Mouse (Mus musculus): ENCODE data around the gene Tmem265. TPM values are rescaled to one million over a fixed set of nuclear protein-coding genes. Genes with fewer than 3 reads are reported as not detected.

Tmem265 gene
- polyA plus RNA-seq, 1 experiment, result 4.8 TPM

- Histone ChIP-seq H3K27me3 (ENCODE audit: control insufficient read depth, insufficient read depth, low read length) (0 out of 2 replicates have a peak, but pooled peaks cover 3% of the 10 kb centered on the region), H3K27ac (ENCODE audit: insufficient read depth, low read length) (no peak overlapping the region), H3K36me3 (ENCODE audit: control insufficient read depth, insufficient read depth, low read length) (peaks cover 11% of the 10 kb centered on the region), H3K4me3 (ENCODE audit: extremely low read depth, insufficient read depth, insufficient read length) (no peak overlapping the region), H3K4me1 (ENCODE audit: control insufficient read depth, insufficient read depth, insufficient read length) (peaks cover 7% of the 10 kb centered on the region)
- TF ChIP-seq POLR2A (IDR thresholded peaks at IDR 0.05; ENCODE audit: low read depth, low read length) (no peak), CTCF (IDR thresholded peaks at IDR 0.05; ENCODE audit: extremely low read depth, insufficient read depth, insufficient read length, insufficient replicate concordance) (no peak)
- no peak for DNase-seq (ENCODE audit: low read depth in 1 of 2, low spot score in 2 of 2)
- 97% methylated on average over 26 of the region's 26 CpGs for WGBS
These were observed 50.4 kb downstream of the Tmem265 start for GRCm38 (mm10) chr7:127611561-127611960.

GRCm38 (mm10) chr7:127613501-127613900, 52.3 kb downstream of the Tmem265 start:
- H3K4me1 ChIP-seq (ENCODE audit: control insufficient read depth, insufficient read depth, insufficient read length), result peaks cover 7% of the 10 kb centered on the region
- peaks cover 11% of the 10 kb centered on the region for H3K36me3 ChIP-seq (ENCODE audit: control insufficient read depth, insufficient read depth, low read length)
- DNase-seq (ENCODE audit: low read depth in 1 of 2, low spot score in 2 of 2), result no peak
- no peak overlapping the region for H3K4me3 ChIP-seq (ENCODE audit: extremely low read depth, insufficient read depth, insufficient read length)
- no peak for TF ChIP-seq POLR2A (IDR thresholded peaks at IDR 0.05; ENCODE audit: low read depth, low read length)
- no peak for TF ChIP-seq CTCF (IDR thresholded peaks at IDR 0.05; ENCODE audit: extremely low read depth, insufficient read depth, insufficient read length, insufficient replicate concordance)
- H3K27me3 ChIP-seq (ENCODE audit: control insufficient read depth, insufficient read depth, low read length), result 0 out of 2 replicates have a peak, but pooled peaks cover 3% of the 10 kb centered on the region
- H3K27ac ChIP-seq (ENCODE audit: insufficient read depth, low read length), result no peak overlapping the region
- WGBS, result 93% methylated on average over 8 of the region's 8 CpGs

DNA sequence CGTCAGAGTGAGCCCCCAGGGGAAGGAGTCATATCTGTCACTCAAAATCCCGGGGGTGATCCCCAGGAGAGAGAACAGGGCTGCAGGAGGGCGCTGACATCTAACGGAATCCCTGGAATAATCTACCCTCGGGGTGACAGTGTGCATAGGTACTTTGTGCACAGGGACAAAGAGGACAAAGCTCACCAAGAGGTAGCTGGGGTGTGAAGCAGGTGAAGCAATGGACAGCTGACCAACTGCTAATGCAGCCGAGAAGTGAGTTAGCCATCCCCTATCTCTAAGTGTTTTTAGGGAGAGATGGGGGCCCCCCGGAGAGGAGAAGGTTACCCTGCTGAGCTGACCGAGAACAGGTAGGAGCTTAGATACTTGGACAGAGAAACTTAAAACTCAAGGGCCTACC, 52.9 kb downstream of the Tmem265 start:
- 0 out of 2 replicates have a peak, but pooled peaks cover 3% of the 10 kb centered on the region for H3K27me3 ChIP-seq (ENCODE audit: control insufficient read depth, insufficient read depth, low read length)
- H3K27ac ChIP-seq (ENCODE audit: insufficient read depth, low read length), result no peak overlapping the region
- DNase-seq (ENCODE audit: low read depth in 1 of 2, low spot score in 2 of 2), result no peak
- 45% methylated on average over 8 of the region's 8 CpGs for WGBS
- no peak for TF ChIP-seq CTCF (IDR thresholded peaks at IDR 0.05; ENCODE audit: extremely low read depth, insufficient read depth, insufficient read length, insufficient replicate concordance)
- TF ChIP-seq POLR2A (IDR thresholded peaks at IDR 0.05; ENCODE audit: low read depth, low read length), result no peak
- peaks cover 7% of the 10 kb centered on the region for H3K4me1 ChIP-seq (ENCODE audit: control insufficient read depth, insufficient read depth, insufficient read length)
- peak overlapping the region; percentile 85; the same call in 1 of the 2 replicates for H3K4me3 ChIP-seq (ENCODE audit: extremely low read depth, insufficient read depth, insufficient read length)
- peaks cover 11% of the 10 kb centered on the region for H3K36me3 ChIP-seq (ENCODE audit: control insufficient read depth, insufficient read depth, low read length)

GRCm38 (mm10) chr7:127614511-127614890, 53.3 kb downstream of the Tmem265 start:
- 2% methylated on average over 43 of the region's 44 CpGs for WGBS
- TF ChIP-seq CTCF (IDR thresholded peaks at IDR 0.05; ENCODE audit: extremely low read depth, insufficient read depth, insufficient read length, insufficient replicate concordance), result no peak
- no peak for TF ChIP-seq POLR2A (IDR thresholded peaks at IDR 0.05; ENCODE audit: low read depth, low read length)
- Histone ChIP-seq H3K27me3 (ENCODE audit: control insufficient read depth, insufficient read depth, low read length) (0 out of 2 replicates have a peak, but pooled peaks cover 3% of the 10 kb centered on the region), H3K27ac (ENCODE audit: insufficient read depth, low read length) (no peak overlapping the region), H3K4me1 (ENCODE audit: control insufficient read depth, insufficient read depth, insufficient read length) (peaks cover 7% of the 10 kb centered on the region), H3K36me3 (ENCODE audit: control insufficient read depth, insufficient read depth, low read length) (peaks cover 11% of the 10 kb centered on the region), H3K4me3 (ENCODE audit: extremely low read depth, insufficient read depth, insufficient read length) (peak overlapping the region; percentile 85)
- peak in 1 of 2 experiments; percentile 31 for DNase-seq (ENCODE audit: low read depth in 1 of 2, low spot score in 2 of 2)

DNA sequence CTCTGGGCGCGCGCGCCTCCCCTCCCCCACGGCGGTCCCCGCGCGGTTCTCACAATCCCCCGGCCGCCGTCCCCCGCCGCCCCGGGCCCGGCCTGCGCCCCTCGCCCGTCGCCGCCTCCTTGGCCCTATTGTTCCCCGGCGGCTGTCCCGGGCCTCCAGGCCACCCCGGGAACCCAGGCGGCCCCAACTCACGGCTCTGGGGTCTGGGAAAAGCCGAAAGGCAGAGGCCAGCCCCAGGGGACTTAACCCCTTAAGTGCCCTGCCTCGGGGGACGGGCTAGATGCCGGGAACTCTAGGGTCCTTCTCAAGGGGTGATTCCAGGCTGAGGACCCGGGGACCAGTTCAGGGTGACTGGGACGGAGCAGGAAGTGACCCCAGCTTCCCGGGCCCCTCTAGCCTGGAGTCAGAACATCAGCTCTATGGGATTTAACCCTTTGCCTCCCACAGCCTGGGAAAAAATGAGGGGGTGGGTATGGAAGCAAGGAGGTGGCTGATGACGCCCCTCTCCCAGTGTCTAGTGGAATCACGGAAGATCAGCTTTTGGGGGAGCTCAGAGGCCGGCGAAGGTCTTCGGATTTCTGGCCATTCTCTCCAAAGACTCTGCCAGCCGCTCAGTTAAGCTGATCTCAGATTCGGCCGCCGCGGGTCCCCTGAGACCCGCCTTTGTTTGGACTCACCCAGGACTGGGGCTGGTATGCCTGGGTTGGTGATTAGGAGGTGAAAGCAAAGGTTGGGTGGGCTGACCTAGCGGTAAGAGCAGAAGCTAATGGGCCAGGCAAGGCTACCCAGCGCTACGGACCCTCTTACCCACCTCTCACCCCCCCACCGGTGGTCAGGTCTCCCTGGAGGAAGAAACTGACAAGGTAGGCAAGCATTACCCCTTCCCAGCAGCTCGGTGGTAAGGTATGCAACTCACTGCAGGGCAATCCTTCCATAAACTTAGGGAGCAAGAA, 54.0 kb downstream of the Tmem265 start, which contains the start of gene Zfp629:
Zfp629 (minus strand) TSS at position 907 of the 953 bp plus-strand sequence.
- 2% methylated on average over 46 of the region's 50 CpGs for WGBS
- TF ChIP-seq CTCF (IDR thresholded peaks at IDR 0.05; ENCODE audit: extremely low read depth, insufficient read depth, insufficient read length, insufficient replicate concordance), result no peak
- TF ChIP-seq POLR2A (IDR thresholded peaks at IDR 0.05; ENCODE audit: low read depth, low read length), result no peak

DNA sequence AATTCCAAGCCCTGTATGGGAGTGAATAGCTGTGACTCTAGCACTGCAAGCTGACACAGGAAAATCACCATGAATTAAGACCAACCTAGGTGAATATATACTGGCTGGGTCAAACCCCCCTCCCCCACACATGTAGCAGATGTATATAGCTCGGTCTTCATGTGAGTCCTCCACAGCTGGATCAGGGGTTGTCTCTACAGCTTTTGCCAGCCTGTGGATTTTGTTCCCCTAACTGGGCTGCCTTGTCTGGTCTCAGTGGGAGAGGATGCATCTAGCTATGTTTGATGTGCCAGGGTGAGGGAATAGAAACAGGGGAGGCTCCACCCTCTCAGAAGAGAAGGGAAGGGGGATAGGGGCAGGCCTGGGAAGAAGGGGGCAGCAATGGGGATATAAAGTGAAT, 55.1 kb downstream of the Tmem265 start:
- WGBS, result 61% methylated on average over 1 of the region's 1 CpGs
- H3K36me3 ChIP-seq (ENCODE audit: control insufficient read depth, insufficient read depth, low read length), result peaks cover 7% of the 10 kb centered on the region
- no peak for TF ChIP-seq POLR2A (IDR thresholded peaks at IDR 0.05; ENCODE audit: low read depth, low read length)
- no peak for TF ChIP-seq CTCF (IDR thresholded peaks at IDR 0.05; ENCODE audit: extremely low read depth, insufficient read depth, insufficient read length, insufficient replicate concordance)
- no peak for DNase-seq (ENCODE audit: low read depth in 1 of 2, low spot score in 2 of 2)
- no peak overlapping the region for H3K27ac ChIP-seq (ENCODE audit: insufficient read depth, low read length)
- peaks cover 7% of the 10 kb centered on the region for H3K4me1 ChIP-seq (ENCODE audit: control insufficient read depth, insufficient read depth, insufficient read length)
- H3K27me3 ChIP-seq (ENCODE audit: control insufficient read depth, insufficient read depth, low read length), result 0 out of 2 replicates have a peak, but pooled peaks cover 3% of the 10 kb centered on the region
- no peak overlapping the region for H3K4me3 ChIP-seq (ENCODE audit: extremely low read depth, insufficient read depth, insufficient read length)

More for the DNA sequence above, 54.0 kb downstream of the Tmem265 start, which contains the start of gene Zfp629:
- Histone ChIP-seq H3K36me3 (ENCODE audit: control insufficient read depth, insufficient read depth, low read length) (peaks cover 10% of the 10 kb centered on the region), H3K27ac (ENCODE audit: insufficient read depth, low read length) (0 out of 2 replicates have a peak within 1 kb of the TSS, but pooled peaks have one; percentile 15), H3K4me3 (ENCODE audit: extremely low read depth, insufficient read depth, insufficient read length) (peak within 1 kb of the TSS; percentile 85), H3K27me3 (ENCODE audit: control insufficient read depth, insufficient read depth, low read length) (0 out of 2 replicates have a peak, but pooled peaks cover 3% of the 10 kb centered on the region), H3K4me1 (ENCODE audit: control insufficient read depth, insufficient read depth, insufficient read length) (peaks cover 7% of the 10 kb centered on the region)
- DNase-seq (ENCODE audit: low read depth in 1 of 2, low spot score in 2 of 2), result no peak

Other genes starting within 250 kb of the Tmem265 start
- 7.8 and 12.1 TPM in 2 replicates for gene Zfp768, start 215.8 kb upstream of the Tmem265 start, polyA plus RNA-seq (2012; rRNA removed)
- gene Zfp747, start 185.3 kb upstream of the Tmem265 start, polyA plus RNA-seq (2012; rRNA removed), result 7.2 and 10.0 TPM in 2 replicates
- gene 9130019O22Rik, start 174.2 kb upstream of the Tmem265 start, polyA plus RNA-seq (2012; rRNA removed), result 3.2 and 3.7 TPM in 2 replicates
- 4.3 and 6.4 TPM in 2 replicates for gene E430018J23Rik, start 167.8 kb upstream of the Tmem265 start, polyA plus RNA-seq (2012; rRNA removed)
- 6.1 TPM in 2 replicates for gene Zfp764, start 154.6 kb upstream of the Tmem265 start, polyA plus RNA-seq (2012; rRNA removed)
- gene Zfp688, start 139.3 kb upstream of the Tmem265 start, polyA plus RNA-seq (2012; rRNA removed), result 24.9 and 35.9 TPM in 2 replicates
- 4.1 and 6.2 TPM in 2 replicates for gene Zfp689, start 112.2 kb upstream of the Tmem265 start, polyA plus RNA-seq (2012; rRNA removed)
- 76.5 and 84.4 TPM in 2 replicates for gene Prr14, start 101.8 kb upstream of the Tmem265 start, polyA plus RNA-seq (2012; rRNA removed)
- 56.1 and 61.0 TPM in 2 replicates for gene Fbrs, start 82.2 kb upstream of the Tmem265 start, polyA plus RNA-seq (2012; rRNA removed)
- gene Srcap, start 49.4 kb upstream of the Tmem265 start, polyA plus RNA-seq (2012; rRNA removed), result 37.7 and 38.5 TPM in 2 replicates
- gene Gm42715, start 41.8 kb upstream of the Tmem265 start, polyA plus RNA-seq (2012; rRNA removed), result 12.0 and 14.6 TPM in 2 replicates
- 79.5 and 91.4 TPM in 2 replicates for gene Phkg2, start 11.9 kb downstream of the Tmem265 start, polyA plus RNA-seq (2012; rRNA removed)
- gene Ccdc189, start 27.2 kb downstream of the Tmem265 start, polyA plus RNA-seq (2012; rRNA removed), result 1.6 and 2.2 TPM in 2 replicates
- 25.8 and 29.3 TPM in 2 replicates for gene Rnf40, start 27.4 kb downstream of the Tmem265 start, polyA plus RNA-seq (2012; rRNA removed)
- 4.9 and 5.4 TPM in 2 replicates for gene Zfp629, start 54.4 kb downstream of the Tmem265 start, polyA plus RNA-seq (2012; rRNA removed)
- 17.7 and 26.1 TPM in 2 replicates for gene Bcl7c, start 147.5 kb downstream of the Tmem265 start, polyA plus RNA-seq (2012; rRNA removed)
- 0.91 and 1.4 TPM in 2 replicates for gene Ctf1, start 151.3 kb downstream of the Tmem265 start, polyA plus RNA-seq (2012; rRNA removed)
- gene Ctf2, start 170.8 kb downstream of the Tmem265 start, polyA plus RNA-seq (2012; rRNA removed), result not detected in 2 replicates
- 17.4 and 23.6 TPM in 2 replicates for gene Fbxl19, start 183.2 kb downstream of the Tmem265 start, polyA plus RNA-seq (2012; rRNA removed)
- 50.3 and 62.9 TPM in 2 replicates for gene Orai3, start 208.4 kb downstream of the Tmem265 start, polyA plus RNA-seq (2012; rRNA removed)
- gene Setd1a, start 215.3 kb downstream of the Tmem265 start, polyA plus RNA-seq (2012; rRNA removed), result 13.9 and 14.9 TPM in 2 replicates
- gene Gm49388, start 224.2 kb downstream of the Tmem265 start, polyA plus RNA-seq (2012; rRNA removed), result not detected in 2 replicates
- gene Hsd3b7, start 239.2 kb downstream of the Tmem265 start, polyA plus RNA-seq (2012; rRNA removed), result 22.7 and 23.6 TPM in 2 replicates